Mouse (Mus musculus) lung, embryonic 14.5 days (tissue): ENCODE results near the gene Qrfp. TPM values are rescaled to one million over a fixed set of nuclear protein-coding genes. Genes with fewer than 3 reads are reported as not detected.

Experiments used
- ATAC-seq: fragments of 200-750 bp; cut with Nextera tagmentation; 2 replicates; pipeline ENCODE4 v1.8.0; 2017; ENCODE audit warnings: mild to moderate bottlenecking, moderate TSS enrichment, moderate library complexity; ENCODE audit not compliant: insufficient read depth
- DNase-seq: peaks from one replicate; pipeline ENCODE4 v3.0.0-alpha.2; 2015
- H3K27ac ChIP-seq: fragments of 300-500 bp; sonication (generic); 2 replicates; pipeline ENCODE4 v1.5.1; 2014; ENCODE audit warnings: low read depth, mild to moderate bottlenecking, moderate library complexity
- H3K27me3 ChIP-seq: fragments of 300-500 bp; sonication (generic); 2 replicates; pipeline ENCODE4 v1.6.1; 2014; ENCODE audit warnings: low read length, control low read depth; ENCODE audit not compliant: insufficient read depth
- H3K36me3 ChIP-seq: fragments of 300-500 bp; sonication (generic); 2 replicates; pipeline ENCODE4 v1.6.1; 2014; ENCODE audit warnings: control low read depth; ENCODE audit not compliant: insufficient read depth
- H3K4me1 ChIP-seq: fragments of 300-500 bp; sonication (generic); 2 replicates; pipeline ENCODE4 v1.6.1; 2014; ENCODE audit warnings: antibody characterized with exemption, control low read depth; ENCODE audit not compliant: insufficient read depth
- H3K4me2 ChIP-seq: fragments of 300-500 bp; sonication (generic); 2 replicates; pipeline ENCODE4 v1.6.1; 2014; ENCODE audit warnings: mild to moderate bottlenecking
- H3K4me3 ChIP-seq: fragments of 300-500 bp; sonication (generic); 2 replicates; pipeline ENCODE4 v1.5.1; 2014; ENCODE audit warnings: low read depth, low read length
- H3K9ac ChIP-seq: fragments of 300-500 bp; sonication (generic); 2 replicates; pipeline ENCODE4 v1.6.1; 2014
- H3K9me3 ChIP-seq: fragments of 300-500 bp; sonication (generic); 2 replicates; pipeline ENCODE4 v1.6.1; 2016; ENCODE audit warnings: low read depth, low read length, control low read depth
- CTCF ChIP-seq: IDR thresholded peaks from 2 replicates; pipeline ENCODE4 v1.5.1; 2016; ENCODE audit warnings: antibody characterized with exemption, low read depth
- WGBS: fragments of 180-500 bp; shearing (Covaris S2); extraction: QIAGEN DNeasy Blood & Tissue Kit; methylation state at CpG from one replicate; pipeline ENCODE4 v1.1.7; 2014; 5-methylcytosine and 5-hydroxymethylcytosine counted together
- polyA plus RNA-seq: library from polyadenylated mRNA; unstranded; fragments of >200 nt; fragmentation: Nextera tagmentation; extraction: Ambion mirVana; gene quantifications from 2 replicates; pipeline ENCODE4 v1.2.1, GENCODE M21; 2014

The Qrfp gene
- polyA plus RNA-seq, 1 experiment from 2014 or later = not detected

DNA sequence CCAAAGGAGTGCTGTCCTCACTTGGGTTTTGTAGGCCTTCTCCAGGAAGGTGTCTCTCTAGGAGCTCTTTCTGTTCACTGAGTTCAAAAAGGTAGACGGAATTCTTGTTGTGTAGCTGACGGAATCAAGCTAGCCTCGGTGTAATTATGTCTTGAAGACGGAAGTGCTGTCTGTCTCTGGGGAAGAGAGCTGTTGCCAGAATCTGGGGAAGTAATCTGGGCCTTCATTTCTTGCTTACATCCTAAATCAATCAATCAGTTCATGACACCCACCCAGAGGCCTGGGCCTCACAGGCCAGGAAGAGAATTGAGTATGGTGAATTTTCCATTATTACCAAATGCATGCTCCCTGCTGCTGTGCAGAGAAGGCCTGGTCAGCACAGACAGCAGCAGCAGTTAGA lies 48.8 kb downstream of the Qrfp start:
- H3K27me3 ChIP-seq = no peaks in the 10 kb centered on the region
- TF ChIP-seq CTCF = no peak
- 0 out of 2 replicates have a peak, but pooled peaks cover 1% of the 10 kb centered on the region for H3K36me3 ChIP-seq
- 0% methylated on average over 4 of the region's 4 CpGs for WGBS
- peaks cover 35% of the 10 kb centered on the region for H3K4me1 ChIP-seq
- peak overlapping the region; percentile 100 for H3K9ac ChIP-seq
- no peaks in the 10 kb centered on the region for H3K9me3 ChIP-seq
- H3K27ac ChIP-seq = peak overlapping the region; percentile 98; the same call in 1 of the 2 replicates
- peak overlapping the region; percentile 87 for H3K4me3 ChIP-seq
- ATAC-seq (no peak), DNase-seq (peak; percentile 72)
- peak overlapping the region; percentile 86 for H3K4me2 ChIP-seq

DNA sequence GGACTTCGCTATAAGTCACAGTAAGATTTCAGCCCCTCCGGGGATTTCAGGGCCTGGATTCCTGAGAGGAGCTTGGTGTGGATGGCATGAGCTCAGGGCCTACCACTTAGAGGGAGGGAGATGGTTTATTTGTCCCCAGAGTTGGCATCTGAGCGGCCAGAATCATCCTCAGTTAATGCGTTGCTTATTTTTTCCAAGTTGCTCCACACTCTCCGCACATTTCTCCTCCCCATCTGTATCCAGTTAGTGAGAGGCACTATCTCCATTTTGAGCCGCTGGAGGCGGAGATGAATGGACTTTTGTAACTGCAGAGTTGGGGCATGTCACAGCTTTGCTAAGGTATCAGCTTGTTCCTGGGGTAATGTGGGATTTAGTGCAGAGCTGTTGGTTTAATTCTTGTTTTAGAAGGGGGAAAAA lies 49.3 kb downstream of the Qrfp start:
- H3K4me1 ChIP-seq = peaks cover 35% of the 10 kb centered on the region
- no peak for ATAC-seq
- H3K27me3 ChIP-seq = no peaks in the 10 kb centered on the region
- peak overlapping the region; percentile 86 for H3K4me2 ChIP-seq
- H3K4me3 ChIP-seq = peak overlapping the region; percentile 87
- peak overlapping the region; percentile 98 for H3K27ac ChIP-seq
- H3K9me3 ChIP-seq = no peaks in the 10 kb centered on the region
- 3% methylated on average over 7 of the region's 7 CpGs for WGBS
- H3K9ac ChIP-seq = peak overlapping the region; percentile 100
- no peaks in the 10 kb centered on the region for H3K36me3 ChIP-seq
- TF ChIP-seq CTCF = no peak
- peak; percentile 45 for DNase-seq

DNA sequence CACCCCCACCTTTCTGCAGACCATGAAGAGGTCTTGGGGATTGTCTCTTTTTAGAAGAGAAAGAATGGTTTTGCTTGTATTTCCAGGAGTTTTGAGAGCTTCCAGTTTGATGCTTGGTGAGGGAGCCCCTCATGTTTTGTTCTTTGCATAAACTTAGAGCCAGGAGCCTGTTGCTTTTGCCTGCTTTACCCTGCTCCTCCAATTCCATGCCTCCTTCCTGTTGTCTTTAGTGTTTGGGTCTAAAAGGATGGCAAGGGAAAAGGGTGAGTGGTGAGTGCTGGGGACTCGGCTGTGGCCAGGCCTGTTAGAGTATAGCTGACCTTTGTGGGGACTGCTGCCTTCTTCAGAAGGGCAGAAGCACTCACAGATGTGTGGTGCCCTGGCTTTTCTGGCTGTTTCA lies 49.9 kb downstream of the Qrfp start:
- Histone ChIP-seq H3K4me2 (peak overlapping the region; percentile 86), H3K27me3 (no peaks in the 10 kb centered on the region), H3K4me3 (peak overlapping the region; percentile 87), H3K9me3 (no peaks in the 10 kb centered on the region), H3K9ac (peak overlapping the region; percentile 100), H3K36me3 (no peaks in the 10 kb centered on the region), H3K4me1 (peaks cover 30% of the 10 kb centered on the region), H3K27ac (peak overlapping the region; percentile 98)
- ATAC-seq = no peak
- TF ChIP-seq CTCF = no peak
- no peak for DNase-seq
- 0% methylated on average over 1 of the region's 1 CpGs for WGBS

GRCm38 (mm10) chr2:31759751-31760460 lies 50.5 kb downstream of the Qrfp start:
- DNase-seq (peak; percentile 95), ATAC-seq (peak; percentile 96)
- Histone ChIP-seq H3K27me3 (no peaks in the 10 kb centered on the region), H3K4me1 (peaks cover 28% of the 10 kb centered on the region), H3K9ac (peak overlapping the region; percentile 100), H3K4me2 (peak overlapping the region; percentile 86), H3K9me3 (no peaks in the 10 kb centered on the region), H3K27ac (peak overlapping the region; percentile 98), H3K4me3 (peak overlapping the region; percentile 87), H3K36me3 (no peaks in the 10 kb centered on the region)
- WGBS = under 1% methylated on average over 41 of the region's 42 CpGs
- no peak for TF ChIP-seq CTCF

- no peaks in the 10 kb centered on the region for H3K36me3 ChIP-seq
- H3K9ac ChIP-seq = peak overlapping the region; percentile 100
- no peaks in the 10 kb centered on the region for H3K9me3 ChIP-seq
- H3K27ac ChIP-seq = peak overlapping the region; percentile 98; the same call in 1 of the 2 replicates
- peaks cover 28% of the 10 kb centered on the region for H3K4me1 ChIP-seq
- peak overlapping the region; percentile 86 for H3K4me2 ChIP-seq
- 82% methylated on average over 5 of the region's 5 CpGs for WGBS
- DNase-seq (no peak), ATAC-seq (no peak)
- H3K4me3 ChIP-seq = peak overlapping the region; percentile 87
- TF ChIP-seq CTCF = no peak
- H3K27me3 ChIP-seq = no peaks in the 10 kb centered on the region
Measured at GRCm38 (mm10) chr2:31758966-31759365, 51.4 kb downstream of the Qrfp start.

- Histone ChIP-seq H3K4me3 (no peak overlapping the region), H3K27me3 (no peaks in the 10 kb centered on the region), H3K36me3 (no peaks in the 10 kb centered on the region), H3K27ac (no peak overlapping the region; the same call in 1 of the 2 replicates), H3K9me3 (no peaks in the 10 kb centered on the region), H3K4me2 (no peak overlapping the region), H3K4me1 (peaks cover 18% of the 10 kb centered on the region), H3K9ac (no peak overlapping the region)
- no peak for TF ChIP-seq CTCF
- ATAC-seq (no peak), DNase-seq (no peak)
Measured at GRCm38 (mm10) chr2:31757472-31757871, 52.9 kb downstream of the Qrfp start.

Other genes starting within 250 kb of the Qrfp start
- 86.2 and 89.5 TPM in 2 replicates for gene Fubp3, start 237.9 kb downstream of the Qrfp start, polyA plus RNA-seq
- not detected in 2 replicates for gene Prdm12, start 170.5 kb downstream of the Qrfp start, polyA plus RNA-seq
- gene Exosc2, start 139.9 kb downstream of the Qrfp start, polyA plus RNA-seq = 65.5 and 70.4 TPM in 2 replicates
- gene Abl1, start 122.2 kb downstream of the Qrfp start, polyA plus RNA-seq = 52.6 and 54.4 TPM in 2 replicates
- 0.07 TPM in 1 of 2 replicates, not detected in the other for gene Fibcd1, start 35.4 kb upstream of the Qrfp start, polyA plus RNA-seq
- 0.80 and 0.87 TPM in 2 replicates for gene Lamc3, start 76.7 kb upstream of the Qrfp start, polyA plus RNA-seq
- 39.8 and 42.3 TPM in 2 replicates for gene Aif1l, start 139.6 kb upstream of the Qrfp start, polyA plus RNA-seq
- gene Nup214, start 163.9 kb upstream of the Qrfp start, polyA plus RNA-seq = 82.4 and 84.6 TPM in 2 replicates